Mouse (Mus musculus): ENCODE data around the gene Strn3. TPM values are rescaled to one million over a fixed set of nuclear protein-coding genes. Genes with fewer than 3 reads are reported as not detected.
A peak's percentile ranks its signal among the peaks of the same experiment; 100 is the strongest.
"Not testable (repeated sequence)": the region's sequence is repeated elsewhere in the genome, so short reads cannot be mapped to it uniquely, and the experiment has no call there.

Strn3 gene
- total RNA-seq, 1 experiment from 2014 or later = 82.3 TPM

GRCm38 (mm10) chr12:51696157-51696556 lies 4.5 kb upstream of the Strn3 start:
- no peak for ATAC-seq (ENCODE audit: extremely low read depth, insufficient number of reproducible peaks, low FRiP score, poor library complexity, severe bottlenecking)

DNA sequence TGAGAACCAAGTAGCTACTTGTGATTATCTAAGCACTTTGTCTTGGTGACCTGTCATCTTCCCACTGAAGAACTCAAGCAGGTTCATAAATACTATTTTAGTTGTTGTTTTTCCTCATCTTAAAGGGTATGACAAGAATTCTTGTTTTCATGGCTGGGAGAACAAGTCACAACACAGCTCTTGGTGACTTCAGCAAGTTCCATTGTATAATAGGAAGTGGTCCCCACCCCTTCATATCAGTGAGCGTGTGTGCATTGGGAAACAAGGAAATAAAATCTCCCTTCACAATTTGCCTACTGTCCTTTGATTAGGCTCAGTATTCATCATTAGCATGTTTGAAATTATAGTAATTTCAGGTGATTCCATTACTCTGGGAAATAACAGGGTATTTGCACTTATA lies 3.3 kb upstream of the Strn3 start:
- no peak for ATAC-seq (ENCODE audit: extremely low read depth, insufficient number of reproducible peaks, low FRiP score, poor library complexity, severe bottlenecking)

DNA sequence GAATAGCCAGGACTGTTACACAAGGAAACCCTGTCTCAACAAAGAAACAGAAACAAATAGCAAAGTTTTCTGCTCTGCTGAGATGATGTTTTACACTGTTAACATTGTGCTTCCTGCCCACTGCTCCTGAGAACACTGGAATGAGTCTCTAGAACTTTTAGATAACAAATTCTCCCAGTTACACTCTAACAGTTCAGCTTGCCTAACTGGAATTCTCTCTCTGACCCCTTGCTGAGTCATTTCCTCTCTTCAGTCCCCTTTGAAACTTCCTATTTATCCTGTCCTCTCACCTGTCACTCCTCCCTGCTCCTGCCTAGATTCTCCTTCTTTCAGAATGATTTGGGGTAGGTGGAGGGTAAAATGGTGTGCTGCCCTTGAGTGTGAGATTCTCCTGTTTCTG lies 2.4 kb upstream of the Strn3 start:
- ATAC-seq (ENCODE audit: extremely low read depth, insufficient number of reproducible peaks, low FRiP score, poor library complexity, severe bottlenecking) = no peak

DNA sequence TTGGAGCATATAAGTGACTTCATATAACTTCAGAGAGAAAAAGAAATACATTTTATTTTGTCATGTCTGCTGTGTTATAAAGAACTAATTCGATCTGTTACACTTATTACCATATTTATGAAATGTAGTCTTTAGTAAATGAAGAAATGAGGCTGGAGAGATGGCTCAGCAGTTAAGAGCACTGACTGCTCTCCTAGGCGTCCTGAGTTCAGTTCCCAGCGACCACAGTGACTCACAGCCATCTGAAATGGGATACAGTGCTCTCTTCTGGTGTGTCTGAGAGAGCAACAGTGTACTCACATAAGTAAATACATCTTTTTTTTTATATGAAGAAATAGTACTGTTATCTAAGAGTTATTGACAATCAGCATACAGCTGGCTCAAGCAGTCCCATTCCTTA lies 1.7 kb upstream of the Strn3 start:
- ATAC-seq (ENCODE audit: extremely low read depth, insufficient number of reproducible peaks, low FRiP score, poor library complexity, severe bottlenecking) = no peak

GRCm38 (mm10) chr12:51692870-51693269 lies 1.2 kb upstream of the Strn3 start:
- not testable (repeated sequence) for ATAC-seq (ENCODE audit: extremely low read depth, insufficient number of reproducible peaks, low FRiP score, poor library complexity, severe bottlenecking)

DNA sequence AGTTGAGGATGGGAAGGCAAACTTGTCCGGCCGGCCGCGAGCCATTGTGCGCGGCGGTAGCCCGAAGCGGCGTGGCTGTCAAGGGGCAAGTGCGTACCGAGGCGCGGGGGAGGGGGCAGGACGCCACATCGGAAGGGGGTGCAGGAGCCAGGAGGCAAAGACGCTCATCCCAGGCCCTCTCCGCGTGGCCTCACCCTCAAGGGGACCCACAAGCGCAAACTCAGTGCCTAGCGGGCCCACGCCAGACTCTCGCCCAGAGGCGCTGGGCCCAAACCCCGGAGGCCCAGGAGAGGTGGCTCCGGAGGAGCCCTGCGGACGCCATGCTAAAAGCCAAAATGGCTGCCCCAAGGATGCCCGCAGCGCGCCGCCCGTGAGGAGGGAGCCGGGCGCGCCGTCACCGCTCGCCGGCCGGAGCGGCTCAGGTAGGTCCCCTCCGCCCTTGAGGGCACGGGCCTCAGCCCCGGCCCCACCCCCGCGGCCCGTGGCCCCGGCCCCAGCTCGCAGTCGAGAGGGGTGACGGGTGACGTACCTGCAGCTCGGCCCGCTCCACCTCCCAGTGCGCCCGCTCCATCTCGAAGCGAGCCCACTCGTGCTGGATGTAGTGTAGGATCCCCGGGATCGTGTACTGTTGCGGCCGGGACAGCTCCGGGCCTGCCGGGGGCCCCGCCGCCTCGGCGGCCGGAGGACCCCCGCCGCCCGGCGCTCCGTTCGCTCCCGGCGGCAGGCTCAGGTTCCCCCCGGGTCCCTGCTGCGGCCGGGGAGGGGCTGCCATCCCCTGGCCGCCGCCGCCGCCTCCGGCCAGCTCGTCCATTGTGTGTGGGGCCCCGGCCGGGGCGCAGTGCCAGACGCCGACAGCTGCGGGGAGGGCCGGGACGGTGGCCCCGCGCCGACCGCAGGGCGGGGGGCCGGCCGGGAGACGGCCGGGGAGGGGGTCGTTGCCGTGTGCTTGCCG lies 528 bp downstream of the Strn3 start, which contains the start of gene Ap4s1:
Gene Ap4s1 (plus strand): TSS at position 141 of the 952 bp plus-strand sequence.
- ATAC-seq (ENCODE audit: extremely low read depth, insufficient number of reproducible peaks, low FRiP score, poor library complexity, severe bottlenecking) = peak; percentile 40

DNA sequence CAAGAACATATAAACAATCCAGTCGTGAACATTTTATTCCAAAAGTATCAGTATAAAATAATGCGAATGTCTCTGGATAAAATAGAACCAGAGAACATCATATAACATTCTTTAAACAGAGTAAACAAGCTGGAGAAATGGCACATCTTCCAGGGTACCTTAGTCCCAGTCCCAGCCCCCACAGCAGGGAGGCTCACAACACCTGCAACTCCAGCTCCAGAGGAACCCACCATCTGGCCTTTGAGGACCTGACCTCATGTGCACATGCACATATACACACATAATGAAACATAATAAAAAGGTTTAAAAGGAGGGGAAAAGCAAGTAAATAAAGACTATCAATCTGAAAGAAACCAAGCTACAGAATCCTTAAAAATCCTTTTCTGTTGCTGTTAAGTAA lies 3.2 kb downstream of the Strn3 start:
- ATAC-seq (ENCODE audit: extremely low read depth, insufficient number of reproducible peaks, low FRiP score, poor library complexity, severe bottlenecking) = no peak

- peak; percentile 55; the same call in 1 of the 2 replicates for ATAC-seq (ENCODE audit: extremely low read depth, insufficient number of reproducible peaks, low FRiP score, poor library complexity, severe bottlenecking)
These were observed 12.9 kb downstream of the Strn3 start for GRCm38 (mm10) chr12:51678844-51679243.

- ATAC-seq (ENCODE audit: extremely low read depth, insufficient number of reproducible peaks, low FRiP score, poor library complexity, severe bottlenecking) = no peak
These were observed 15.3 kb downstream of the Strn3 start for GRCm38 (mm10) chr12:51676442-51676841.

DNA sequence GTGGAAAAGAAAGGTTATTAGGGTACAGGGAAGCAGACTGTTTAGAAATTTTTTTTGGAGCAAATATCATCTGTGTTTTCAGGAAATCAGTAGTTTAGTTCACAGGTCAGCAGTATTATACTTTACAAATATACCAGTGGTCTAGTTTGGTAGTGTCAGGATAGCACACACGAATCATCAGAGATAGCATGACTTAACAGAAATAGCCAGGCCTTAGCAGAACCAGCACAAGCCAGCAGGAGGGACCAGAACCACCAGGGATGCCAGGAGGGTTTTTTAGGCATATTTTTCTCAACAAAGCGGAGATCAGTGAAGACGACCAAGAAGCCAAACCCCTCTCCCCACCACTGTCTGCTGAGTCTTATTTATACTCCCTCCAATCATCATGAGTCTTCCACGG lies 18.4 kb downstream of the Strn3 start:
- ATAC-seq (ENCODE audit: extremely low read depth, insufficient number of reproducible peaks, low FRiP score, poor library complexity, severe bottlenecking) = no peak

- ATAC-seq (ENCODE audit: extremely low read depth, insufficient number of reproducible peaks, low FRiP score, poor library complexity, severe bottlenecking) = no peak
These were observed 20.3 kb downstream of the Strn3 start for GRCm38 (mm10) chr12:51671231-51671891.

- peak; percentile 53; the same call in 1 of the 2 replicates for ATAC-seq (ENCODE audit: extremely low read depth, insufficient number of reproducible peaks, low FRiP score, poor library complexity, severe bottlenecking)
These were observed 24.8 kb downstream of the Strn3 start for GRCm38 (mm10) chr12:51666708-51667430.

DNA sequence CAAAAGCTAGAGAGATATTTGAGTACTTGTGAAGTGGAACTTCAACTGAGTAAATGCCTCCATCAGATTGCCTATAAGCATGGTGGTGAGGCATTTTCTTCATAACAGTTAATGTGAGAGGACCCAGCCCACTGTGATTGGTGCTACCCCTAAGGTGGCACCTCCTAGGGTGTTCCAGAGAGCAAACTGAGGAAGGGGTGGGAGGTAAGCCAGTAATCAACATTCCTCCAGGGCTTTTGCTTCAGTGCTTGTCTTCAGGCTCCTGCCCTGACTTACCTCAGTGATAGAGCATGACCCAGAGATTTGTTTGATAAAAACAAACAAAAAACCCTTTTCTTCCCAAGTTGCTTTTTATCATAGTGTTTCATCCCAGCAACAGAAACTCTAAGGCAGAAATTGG lies 27.8 kb downstream of the Strn3 start:
- no peak for ATAC-seq (ENCODE audit: extremely low read depth, insufficient number of reproducible peaks, low FRiP score, poor library complexity, severe bottlenecking)

GRCm38 (mm10) chr12:51663011-51663410 lies 28.7 kb downstream of the Strn3 start:
- no peak for ATAC-seq (ENCODE audit: extremely low read depth, insufficient number of reproducible peaks, low FRiP score, poor library complexity, severe bottlenecking)

DNA sequence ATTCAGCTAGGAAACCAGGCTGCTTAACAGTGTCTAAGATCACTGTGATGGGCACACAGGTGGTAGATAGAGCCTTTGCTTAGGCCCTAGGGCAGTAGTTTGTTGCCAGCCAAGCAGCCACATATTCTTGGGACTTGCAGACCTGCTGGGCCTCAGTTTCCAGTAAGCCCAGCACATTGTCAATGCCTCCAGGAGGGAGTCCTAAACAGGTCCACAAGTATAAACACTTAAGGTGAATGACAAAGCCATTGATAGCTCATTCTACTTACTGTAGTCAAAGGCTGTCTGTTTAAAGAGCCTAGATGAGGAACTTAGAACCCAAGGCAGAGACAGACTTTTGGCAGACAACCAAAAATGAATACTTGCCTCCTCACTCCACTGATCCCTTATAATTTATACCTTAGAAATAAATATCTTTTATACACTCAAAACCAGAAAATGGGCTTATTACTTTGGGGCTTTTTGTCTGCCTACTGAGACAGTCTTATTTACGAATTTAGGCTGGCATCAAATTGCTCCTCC lies 35.7 kb downstream of the Strn3 start:
- ATAC-seq (ENCODE audit: extremely low read depth, insufficient number of reproducible peaks, low FRiP score, poor library complexity, severe bottlenecking) = no peak

DNA sequence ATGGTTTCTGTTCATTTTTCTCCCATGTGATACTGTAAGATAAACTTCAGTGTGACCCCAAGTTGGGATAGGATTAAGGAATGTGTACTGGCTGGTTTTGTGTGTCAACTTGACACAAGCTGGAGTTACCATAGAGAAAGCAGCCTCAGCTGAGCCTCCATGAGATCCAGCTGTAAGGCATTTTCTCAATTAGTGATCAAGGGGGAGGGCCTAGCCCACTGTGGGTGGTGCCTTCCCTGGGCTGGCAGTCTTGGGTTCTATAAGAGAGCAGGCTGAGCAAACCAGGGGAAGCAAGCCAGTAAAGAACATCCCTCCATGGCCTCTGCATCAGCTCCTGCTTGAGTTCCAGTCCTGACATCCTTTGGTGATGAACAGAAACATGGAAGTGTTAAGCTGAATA lies 42.3 kb downstream of the Strn3 start:
- not testable (repeated sequence) for ATAC-seq (ENCODE audit: extremely low read depth, insufficient number of reproducible peaks, low FRiP score, poor library complexity, severe bottlenecking)

- ATAC-seq (ENCODE audit: extremely low read depth, insufficient number of reproducible peaks, low FRiP score, poor library complexity, severe bottlenecking) = no peak
These were observed 49.8 kb downstream of the Strn3 start for GRCm38 (mm10) chr12:51641871-51642270.

GRCm38 (mm10) chr12:51636689-51637470 lies 54.8 kb downstream of the Strn3 start:
- no peak for ATAC-seq (ENCODE audit: extremely low read depth, insufficient number of reproducible peaks, low FRiP score, poor library complexity, severe bottlenecking)
